Mouse (Mus musculus) embryonic fibroblast, embryonic 13.5 days (primary cell): ENCODE measurements around the gene Gm20538.

Source experiments
- CTCF ChIP-seq: IDR thresholded peaks from 2 replicates; pipeline ENCODE4 v1.5.1; 2011; ENCODE audit warnings: mild to moderate bottlenecking, control low read depth, low read length, moderate library complexity, borderline replicate concordance; ENCODE audit not compliant: insufficient read depth
- POLR2A ChIP-seq: IDR thresholded peaks from 2 replicates; pipeline ENCODE4 v1.6.1; 2011; ENCODE audit warnings: low read depth, mild to moderate bottlenecking, control low read depth, low read length, moderate library complexity

DNA sequence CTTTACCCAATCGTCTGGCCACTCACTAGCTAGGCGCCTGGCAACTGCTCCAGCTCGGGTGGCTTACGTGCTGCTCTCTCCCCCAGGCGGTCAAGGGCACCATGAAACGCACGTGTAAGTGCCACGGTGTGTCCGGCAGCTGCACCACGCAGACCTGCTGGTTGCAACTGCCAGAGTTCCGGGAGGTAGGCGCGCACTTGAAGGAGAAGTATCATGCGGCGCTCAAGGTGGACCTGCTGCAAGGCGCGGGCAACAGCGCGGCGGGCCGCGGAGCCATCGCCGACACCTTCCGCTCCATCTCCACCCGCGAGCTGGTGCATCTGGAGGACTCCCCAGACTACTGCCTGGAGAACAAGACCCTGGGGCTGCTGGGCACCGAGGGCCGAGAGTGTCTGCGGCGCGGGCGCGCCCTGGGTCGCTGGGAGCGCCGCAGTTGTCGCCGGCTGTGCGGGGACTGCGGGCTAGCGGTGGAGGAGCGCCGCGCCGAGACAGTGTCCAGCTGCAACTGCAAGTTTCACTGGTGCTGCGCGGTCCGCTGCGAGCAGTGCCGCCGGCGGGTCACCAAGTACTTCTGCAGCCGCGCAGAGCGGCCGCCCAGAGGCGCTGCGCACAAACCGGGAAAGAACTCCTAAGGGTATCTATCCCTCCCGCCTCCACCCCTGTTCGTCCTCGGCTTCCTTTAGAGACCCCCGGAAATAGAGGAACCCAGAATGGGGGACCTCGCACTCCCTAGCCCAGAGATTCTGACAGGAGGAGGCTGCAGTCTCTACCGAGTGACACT is 41.0 kb downstream of the Gm20538 start:
- TF ChIP-seq POLR2A (no peak), CTCF (no peak)
